Mouse (Mus musculus) thymus, adult 18-20 months (tissue): ENCODE results near the gene Gm21985.
"Not testable (repeated sequence)": the region's sequence is repeated elsewhere in the genome, so short reads cannot be mapped to it uniquely, and the experiment has no call there.

Experiments
- DNase-seq, 2 experiments: peaks; one replicate each; pipeline ENCODE4 v3.0.0; 2022; ENCODE audit warnings: mixed read lengths in 2 of 2

Gm21985 gene

DNA sequence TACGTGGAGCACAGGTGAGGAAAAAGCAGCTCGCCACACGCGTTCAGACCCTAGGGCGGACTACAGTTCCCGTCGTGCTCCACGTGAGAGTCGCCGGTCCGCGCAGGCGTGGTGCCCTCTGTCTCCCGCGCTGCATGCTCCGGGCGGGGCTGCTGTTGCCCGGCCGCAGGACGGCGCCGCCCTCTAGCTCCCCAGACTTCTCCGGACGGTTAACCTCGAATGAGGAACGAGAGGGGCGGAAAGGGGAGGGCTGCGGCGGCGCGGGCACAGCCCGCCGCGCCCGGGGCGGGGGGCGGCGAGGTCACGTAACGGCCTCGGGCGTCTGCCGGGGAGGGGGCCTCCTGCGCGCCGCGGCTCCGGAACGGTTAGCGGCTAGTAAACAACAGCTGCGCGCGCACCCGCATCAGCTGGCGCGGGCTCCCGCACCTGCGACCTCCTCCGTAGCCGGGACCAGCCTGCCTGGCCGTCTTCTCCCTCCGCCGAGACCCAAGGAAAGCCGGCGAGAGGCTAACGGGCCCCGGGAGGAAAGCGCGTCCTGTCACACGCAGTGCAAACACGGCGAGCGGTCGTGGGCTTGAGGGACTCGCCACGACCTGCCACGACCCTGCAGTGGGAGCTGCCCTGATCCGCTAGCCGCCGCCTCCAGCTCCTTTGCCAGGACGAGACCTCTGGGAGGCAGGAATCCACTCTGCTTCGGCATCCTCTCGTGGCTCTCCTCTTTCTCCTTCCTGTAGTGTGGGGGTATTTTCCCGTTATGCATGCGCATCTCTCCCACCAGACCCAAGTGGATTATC, 469 bp upstream of the Gm21985 start, which contains the start of gene Slc12a6:
Gene Slc12a6, plus strand, starts transcription at position 378 of the 794 bp plus-strand sequence.
- DNase-seq = peak; percentile 92 to 93

DNA sequence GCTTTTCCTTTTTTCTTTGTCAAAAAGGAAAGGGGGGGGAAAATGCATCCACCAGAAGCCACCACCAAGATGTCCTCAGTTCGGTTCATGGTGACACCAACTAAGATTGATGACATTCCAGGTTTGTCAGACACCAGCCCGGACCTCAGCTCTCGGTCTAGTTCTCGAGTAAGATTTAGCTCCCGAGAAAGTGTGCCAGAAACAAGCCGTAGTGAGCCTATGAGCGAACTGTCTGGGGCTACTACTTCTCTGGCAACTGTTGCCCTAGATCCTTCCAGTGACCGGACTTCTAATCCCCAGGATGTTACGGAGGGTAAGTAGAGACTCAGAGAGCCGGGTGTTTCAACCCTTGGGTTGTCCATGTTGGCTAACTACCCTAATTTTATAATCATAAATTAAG, 666 bp downstream of the Gm21985 start:
- no peak for DNase-seq

DNA sequence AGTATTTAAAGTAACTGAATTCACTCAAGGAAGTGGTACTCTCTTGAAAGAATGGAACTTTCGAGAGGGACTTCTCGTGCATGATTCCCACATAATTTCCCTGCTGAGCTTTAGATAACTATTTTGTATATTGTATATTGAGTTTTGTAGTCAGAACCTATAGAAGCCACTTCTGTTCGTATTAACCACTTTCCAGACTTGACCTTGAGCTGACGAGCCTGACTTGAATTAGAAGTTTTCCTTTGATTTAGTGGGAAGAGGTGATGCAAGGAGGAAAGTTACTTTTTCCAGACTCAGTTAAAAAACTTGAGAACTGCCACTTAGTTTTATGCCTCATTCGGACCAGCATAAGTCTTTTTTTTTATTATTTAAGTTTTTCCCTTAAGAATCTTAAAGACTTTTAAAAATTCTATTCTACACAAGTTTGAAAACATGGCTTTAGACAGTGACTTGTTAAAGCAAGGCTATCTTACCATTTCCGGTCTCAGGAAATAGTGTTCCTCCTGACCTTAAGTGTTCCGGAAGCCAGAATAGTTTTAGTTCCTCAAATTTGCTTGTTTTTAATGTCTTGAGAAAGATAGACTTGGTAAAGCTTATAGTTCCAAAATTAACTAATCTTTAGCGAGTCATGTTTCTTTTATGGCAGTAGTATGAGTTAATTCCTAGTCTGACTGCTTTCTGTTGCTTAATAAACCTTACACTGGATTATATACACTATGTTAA, 1.6 kb downstream of the Gm21985 start:
- no peak for DNase-seq

DNA sequence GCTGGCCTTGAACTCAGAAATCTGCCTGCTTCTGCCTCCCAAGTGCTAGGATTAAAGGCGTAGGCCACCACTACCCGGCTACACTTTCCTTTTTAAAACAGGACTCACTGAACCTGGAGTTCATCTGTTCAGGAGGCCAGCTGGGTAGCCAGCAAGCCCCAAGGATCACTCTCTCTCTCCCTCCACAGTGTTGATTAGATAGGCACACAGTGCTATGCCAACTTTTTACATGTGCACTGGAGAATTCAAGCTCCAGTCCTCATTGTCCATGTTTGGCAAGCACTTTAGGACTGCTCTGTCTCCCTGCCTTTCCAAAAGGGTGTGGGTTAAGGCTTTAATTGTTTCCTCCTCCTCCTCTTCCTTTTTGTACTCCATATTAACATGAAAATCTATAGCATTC, 3.9 kb downstream of the Gm21985 start:
- DNase-seq = no peak

DNA sequence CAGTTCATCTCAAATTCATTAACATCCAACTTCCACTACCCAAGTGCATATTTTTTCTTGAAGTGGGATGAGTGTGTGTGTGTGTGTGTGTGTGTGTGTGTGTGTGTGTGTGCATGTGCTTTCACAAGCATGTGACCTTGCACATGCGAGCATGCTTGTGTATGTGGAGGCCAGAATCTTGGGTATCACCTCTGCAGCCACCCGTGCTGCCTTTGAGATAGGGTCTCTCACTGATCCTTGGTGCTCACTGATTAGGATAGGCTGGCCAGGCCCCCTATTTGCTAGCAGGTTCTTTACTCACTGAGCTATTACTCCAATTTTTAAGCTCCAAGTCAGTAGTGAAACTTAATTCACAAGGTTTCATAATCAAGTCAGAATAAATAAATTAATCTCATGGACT, 6.8 kb downstream of the Gm21985 start:
- DNase-seq = no peak

DNA sequence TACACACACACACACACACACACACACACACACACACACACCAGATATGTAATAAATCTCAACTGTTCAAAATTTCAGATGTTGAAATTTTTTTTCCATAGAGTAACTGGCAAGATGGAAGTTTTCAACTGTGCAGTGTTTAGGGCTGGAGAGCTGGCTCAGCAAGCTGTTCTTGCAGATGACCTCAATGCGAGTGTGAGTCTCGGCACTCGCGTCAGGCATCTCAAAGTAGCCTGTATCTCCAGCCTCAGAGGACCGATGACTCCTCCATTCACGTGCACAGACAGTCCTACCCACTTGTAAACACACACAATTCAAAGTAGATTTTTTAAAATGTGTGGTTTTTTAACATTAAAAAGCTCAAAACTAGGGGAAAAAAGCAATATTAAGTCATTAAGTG, 7.4 kb downstream of the Gm21985 start:
- no peak for DNase-seq

DNA sequence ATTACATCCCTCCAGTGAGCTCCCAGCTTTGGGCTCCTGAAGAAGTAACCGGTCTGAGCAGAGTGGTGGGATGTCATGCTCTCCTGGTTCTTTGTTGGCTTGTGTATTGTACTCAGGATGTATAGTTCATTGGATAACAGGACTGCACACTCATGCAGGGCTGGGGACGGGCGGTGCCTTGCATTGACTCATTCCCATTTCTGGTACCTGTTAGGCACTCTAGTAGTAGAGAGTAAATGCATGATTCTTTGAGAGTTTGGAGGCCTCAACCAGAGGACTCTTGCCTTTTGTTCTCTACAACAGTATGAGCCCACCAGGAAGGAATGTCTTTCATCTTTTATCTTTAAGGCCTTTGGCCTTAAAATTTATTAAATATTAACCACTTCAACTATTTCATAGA, 10.8 kb downstream of the Gm21985 start:
- DNase-seq = no peak

DNA sequence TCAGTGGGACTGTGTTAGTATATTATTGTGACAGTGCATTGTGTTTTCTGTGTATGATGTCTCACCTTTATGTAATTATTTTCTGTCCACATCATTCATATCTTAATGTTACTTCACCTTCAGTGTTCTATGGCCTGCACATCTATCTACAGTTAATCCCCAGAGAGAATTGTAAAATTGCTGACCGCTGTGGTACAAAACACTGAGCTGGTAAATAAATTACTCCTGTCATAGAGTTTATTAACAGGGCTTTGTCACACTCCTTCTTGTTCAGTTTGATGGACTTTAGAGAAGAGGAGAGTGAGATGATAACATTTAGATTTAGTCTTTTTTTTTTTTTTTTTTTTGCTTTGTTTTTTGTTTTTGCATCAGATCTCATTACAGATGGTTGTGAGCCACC, 16.7 kb downstream of the Gm21985 start:
- no peak for DNase-seq

DNA sequence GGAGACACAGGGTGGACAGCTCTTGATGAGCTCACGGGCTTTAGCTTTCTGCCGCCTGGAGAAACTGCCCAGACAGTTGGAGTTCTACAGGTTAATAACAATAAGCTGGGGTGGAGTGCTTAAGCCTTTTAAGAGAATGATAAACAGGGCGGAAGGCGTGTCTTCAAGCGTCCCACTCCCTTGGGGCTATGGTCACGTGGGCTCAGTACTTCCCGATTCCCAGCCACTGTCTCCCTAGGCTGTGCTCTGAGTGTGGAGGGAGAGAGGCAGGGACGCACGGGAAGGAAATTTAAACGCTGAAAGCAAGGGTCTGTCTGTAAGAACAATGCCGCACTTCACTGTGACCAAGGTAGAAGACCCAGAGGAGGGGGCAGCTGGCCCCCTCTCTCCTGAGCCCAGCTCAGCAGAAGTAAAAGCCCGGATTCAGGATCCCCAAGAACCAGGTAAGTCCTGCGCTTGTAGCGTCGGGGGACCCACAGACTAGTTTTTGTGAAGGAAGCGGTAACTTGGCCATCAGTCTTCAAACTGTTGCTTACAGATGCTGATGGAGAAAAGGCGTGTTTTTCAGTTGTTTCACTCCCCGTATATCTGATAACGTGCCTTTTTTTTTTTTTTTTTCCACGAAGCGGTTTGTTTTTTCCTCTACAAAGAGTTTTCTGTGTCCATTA, 18.4 kb downstream of the Gm21985 start:
- no peak for DNase-seq

DNA sequence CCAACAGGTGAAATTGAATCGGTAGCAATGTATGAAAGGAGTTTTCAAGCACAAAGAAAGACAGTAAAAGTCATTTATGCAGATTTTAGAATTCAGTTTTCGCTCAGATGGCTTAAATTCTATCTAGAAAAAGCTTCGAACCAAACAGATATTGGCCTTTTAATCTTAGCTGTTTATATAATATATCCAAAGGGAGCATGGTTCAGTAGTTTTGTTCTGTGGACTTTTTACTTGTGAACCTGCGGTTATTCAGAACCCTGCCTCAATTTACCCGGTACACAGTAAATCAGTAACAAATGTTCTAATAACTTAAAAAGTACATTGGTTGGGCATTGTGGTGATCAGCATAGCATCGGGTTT, 18.9 kb downstream of the Gm21985 start:
- DNase-seq = no peak

DNA sequence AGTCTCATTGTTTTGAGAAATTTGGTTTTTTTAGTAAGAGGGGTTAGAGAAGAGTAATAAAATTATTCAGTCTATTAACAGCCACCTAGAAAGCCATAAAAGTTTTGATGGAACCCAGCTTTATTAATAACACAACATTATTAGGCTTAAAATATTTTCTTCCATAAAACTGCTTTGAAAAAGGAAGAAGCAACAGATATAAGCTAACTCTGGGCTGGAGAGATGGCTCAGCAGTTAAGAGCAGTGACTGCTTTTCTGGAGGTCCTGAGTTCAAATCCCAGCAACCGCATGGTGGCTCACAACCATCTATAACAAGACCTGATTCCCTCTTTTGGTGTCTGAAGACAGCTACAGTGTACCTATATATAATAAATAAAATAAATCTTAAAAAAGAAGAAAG, 19.9 kb downstream of the Gm21985 start:
- not testable (repeated sequence) for DNase-seq

DNA sequence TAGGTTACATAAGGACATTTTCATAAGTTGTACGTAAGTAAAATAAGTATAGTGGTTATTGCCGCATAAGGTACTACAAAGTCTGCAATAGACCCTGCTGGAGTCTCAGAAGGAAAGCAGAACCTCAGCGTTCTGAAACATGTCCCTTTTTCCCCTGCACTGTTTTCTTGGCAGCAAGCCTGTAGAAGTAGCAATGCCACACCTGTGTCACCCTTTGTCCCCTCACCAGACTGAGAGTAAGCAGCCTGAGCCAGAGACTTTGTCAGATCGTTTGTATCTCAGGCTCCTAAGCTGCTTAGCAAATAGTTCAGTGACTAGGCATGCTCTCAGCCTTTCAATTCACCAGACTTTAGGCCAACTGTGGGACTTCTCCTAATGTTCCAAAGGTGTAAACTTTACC, 20.9 kb downstream of the Gm21985 start:
- no peak for DNase-seq

DNA sequence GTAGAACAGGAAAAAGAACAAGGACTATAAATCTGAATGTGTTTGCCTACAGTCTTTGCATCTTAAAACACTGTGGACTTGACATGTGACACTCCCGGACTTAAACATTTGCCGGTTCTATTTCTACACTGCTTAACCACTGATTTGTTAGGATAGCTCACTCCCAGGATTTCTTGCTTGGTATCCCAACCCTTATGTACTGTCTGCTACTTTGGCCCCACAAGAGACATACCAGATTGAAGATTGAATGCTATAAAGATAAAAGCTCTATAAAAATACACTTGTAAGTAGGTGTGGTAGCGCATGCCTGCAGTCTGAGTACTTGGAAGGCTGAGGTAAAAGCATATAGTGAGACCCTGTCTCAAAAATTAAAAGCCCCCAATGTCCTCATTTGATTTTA, 23.4 kb downstream of the Gm21985 start:
- no peak for DNase-seq

DNA sequence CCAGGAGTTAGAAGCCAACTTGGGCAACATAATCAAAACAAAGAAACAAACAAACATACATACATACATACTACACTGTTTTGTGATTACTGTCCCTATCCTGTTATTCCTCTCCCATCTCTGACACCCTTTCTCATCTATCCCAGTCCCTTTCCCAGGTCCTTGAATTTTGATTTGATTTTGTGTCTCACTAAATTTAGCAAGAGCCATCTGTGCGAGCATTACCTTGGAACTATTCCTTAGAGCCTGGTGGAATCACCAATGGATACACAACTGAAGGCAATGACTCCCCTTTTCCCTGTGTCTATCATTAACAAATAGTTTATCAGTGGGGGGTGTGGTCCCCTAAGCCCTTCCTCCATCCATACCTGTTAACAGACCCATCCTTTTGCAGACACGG, 26.7 kb downstream of the Gm21985 start:
- no peak for DNase-seq

DNA sequence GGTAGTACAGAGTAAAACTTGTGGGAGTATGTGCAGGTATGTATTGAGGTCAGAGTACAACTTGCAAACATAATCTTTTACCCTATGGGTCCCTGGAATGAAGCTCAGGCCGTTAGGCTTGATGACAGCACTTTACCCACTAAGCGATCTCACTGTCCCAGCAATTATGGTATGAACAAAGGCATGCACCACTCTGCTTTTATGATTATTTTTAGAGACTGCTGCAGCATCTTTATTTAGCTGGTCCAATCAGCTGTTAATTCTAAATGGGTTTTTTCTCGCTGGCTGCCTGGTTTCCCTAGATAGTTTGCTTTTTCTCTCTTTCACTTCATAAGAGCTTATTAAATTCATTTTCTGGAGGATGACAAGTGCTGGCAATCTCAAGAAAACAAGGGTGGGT, 30.1 kb downstream of the Gm21985 start:
- DNase-seq = no peak

DNA sequence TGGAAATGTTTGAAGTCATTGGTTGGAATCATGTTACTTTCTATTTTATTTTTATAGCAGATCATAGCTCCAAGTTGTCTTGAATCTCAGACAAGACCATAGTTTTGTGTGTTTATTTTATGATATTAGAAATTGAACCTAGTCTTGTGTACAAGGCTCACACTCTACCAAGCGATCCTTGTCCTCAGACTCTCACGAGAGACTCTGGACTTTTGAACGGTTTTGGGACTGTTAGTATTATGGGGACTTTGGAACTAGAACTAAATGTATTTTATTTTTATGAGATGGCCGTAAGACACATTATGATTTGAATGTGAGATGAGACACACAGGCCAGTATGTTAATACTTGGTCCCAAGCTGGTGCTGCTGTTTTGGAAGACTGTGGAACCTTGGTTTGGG, 32.1 kb downstream of the Gm21985 start:
- no peak for DNase-seq

DNA sequence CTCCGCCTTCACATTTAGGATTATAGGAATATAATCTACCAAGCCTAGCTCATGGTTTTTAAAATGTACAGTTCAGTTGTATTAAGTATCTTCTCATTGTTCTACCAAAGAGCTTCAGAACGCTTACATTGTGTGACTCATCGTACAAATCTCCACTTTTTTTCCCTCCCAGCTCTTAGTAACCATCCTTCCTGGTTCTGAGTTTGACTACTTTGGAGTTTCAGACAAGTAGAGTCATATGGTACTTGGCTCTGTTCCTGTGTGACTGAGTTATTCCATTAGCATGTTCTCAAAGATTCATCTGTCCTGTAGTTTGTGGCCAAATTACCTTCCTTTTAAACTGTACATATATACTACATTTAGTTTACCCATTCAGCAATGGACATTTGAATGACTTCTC, 42.6 kb downstream of the Gm21985 start:
- DNase-seq = no peak

DNA sequence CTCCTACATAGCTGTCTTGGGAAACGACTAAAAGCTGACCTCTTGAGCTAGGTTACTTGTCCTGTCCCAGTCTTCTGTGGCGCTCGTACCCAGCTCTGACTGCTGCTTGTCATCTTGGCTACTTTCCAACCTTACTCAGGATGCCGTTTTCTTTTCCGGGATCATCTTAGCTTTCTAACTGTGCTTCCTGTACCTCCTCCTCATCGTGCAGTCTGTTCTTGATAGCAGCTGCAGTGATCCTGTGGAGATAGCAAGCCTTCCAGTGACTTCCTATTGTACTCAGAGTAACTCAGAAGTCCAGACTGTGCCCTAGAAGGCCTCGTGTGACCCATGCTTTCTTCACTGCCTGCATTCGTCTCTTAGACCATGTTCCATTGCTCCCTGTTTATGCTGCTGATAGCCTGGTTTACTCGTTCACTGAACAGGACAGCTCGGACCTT, 43.1 kb downstream of the Gm21985 start:
- DNase-seq = no peak

DNA sequence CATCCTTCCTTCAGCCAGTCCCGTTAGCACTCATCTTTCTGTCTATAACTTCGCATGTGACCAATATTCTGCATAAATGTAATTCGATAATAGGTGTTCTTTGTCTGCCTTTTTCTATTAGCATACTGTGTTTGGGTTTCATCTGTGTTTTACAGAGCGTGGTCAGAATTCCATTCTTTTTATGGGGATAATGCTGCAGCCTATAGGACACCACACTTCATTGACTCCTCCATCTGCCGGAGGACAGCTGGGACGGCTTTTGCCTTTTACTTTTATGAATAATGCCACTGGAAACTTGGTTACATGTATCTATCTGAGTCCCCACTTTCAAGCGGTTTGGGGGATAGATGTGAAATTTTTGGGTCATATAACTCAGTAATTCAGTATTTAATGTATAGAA, 49.5 kb downstream of the Gm21985 start:
- DNase-seq = no peak

DNA sequence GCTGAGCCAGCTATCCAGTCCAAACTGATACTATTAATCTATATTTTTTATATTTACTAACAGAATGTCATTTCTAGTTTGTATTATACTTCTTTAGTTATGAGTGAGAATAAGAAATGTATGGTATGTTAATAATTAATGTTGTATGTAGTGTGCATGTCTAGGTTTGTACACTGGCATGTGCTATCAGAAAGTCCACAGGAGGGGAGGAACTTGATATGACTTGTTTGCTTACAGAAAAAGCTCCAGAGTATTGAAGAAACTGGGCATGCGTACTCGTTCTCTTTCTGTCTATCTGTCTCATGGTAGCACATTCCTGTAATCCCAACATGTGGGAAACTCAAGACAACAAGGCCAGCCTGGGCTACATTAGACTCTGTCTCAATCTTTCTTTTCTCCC, 52.1 kb downstream of the Gm21985 start:
- DNase-seq = no peak

DNA sequence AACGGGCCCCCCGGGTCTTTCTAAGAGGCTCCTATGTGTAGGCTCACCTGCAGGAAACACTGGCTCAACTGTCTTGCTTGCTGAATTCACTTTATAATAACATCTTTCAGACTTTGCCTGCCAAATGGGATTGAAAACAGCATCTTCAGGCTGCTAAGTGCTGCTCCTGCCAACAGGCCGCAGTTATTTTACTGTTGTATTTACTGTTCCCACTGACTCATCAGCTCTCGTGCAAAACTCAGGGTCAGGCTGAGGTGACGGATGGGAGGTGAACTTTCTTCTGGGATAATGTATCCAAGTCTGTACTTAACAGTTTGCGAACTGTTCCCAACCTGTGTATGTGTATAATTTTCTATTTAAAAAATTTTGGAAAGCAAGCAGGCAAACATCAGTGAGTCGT, 52.8 kb downstream of the Gm21985 start:
- DNase-seq = no peak

DNA sequence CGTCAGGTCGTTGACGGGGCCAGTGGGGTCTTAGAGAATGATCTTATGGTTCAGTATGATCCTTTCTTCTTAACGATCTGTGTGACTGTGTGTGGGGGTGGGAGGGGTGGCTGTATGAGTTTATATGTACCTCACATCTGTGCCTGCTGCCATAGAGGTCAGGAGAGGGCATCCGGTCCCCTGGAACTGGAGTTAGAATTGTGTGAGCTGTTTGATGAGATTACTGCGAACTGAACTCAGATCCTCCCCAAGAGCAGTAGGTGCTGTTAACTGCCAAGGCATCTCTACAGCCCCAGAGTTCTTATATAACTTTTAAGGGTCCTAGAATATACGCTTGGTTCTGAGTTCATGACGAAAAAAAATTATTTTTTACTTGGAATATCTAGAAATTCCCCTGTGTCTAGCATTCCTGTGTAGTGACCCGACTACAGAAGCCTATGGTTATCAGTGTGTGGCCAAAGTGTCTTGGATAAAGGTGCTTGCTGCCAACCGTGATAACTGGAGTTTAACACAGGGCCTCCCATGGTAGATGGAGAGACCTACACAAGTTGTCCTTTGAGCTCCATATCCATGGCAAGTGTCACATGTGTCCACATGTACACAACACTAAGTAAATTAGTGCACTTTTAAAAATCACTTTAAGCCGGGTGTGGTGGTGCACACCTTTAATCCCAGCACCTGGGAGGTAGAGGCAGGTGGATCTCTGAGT, 62.1 kb downstream of the Gm21985 start:
- DNase-seq = no peak
